Mouse (Mus musculus): ENCODE data around the gene Cpeb4.

DNA sequence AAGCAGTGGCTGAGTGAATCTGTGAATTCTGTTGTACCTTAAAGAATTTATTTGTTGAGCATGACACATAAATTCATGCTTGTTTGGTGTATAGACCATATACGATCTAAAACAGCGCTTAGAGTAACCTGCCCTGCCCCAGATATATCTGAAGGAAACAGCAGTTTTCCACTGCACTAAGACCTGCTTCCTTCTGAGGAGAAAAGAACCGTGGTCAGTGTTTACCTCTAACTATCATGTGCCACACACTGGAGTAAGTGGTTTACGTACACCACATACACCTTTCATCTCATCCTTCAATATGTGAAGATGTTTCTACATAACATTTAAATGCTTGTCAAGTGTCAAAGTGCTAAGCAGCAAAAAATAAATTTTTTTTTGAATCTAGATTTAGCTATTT lies 102.1 kb downstream of the Cpeb4 start:
- no peak for TF ChIP-seq CTCF (IDR thresholded peaks at IDR 0.05; ENCODE audit: low read depth, low read length)
- TF ChIP-seq POLR2A (IDR thresholded peaks at IDR 0.05; ENCODE audit: extremely low read depth, insufficient read depth, low read length): no peak
